Mouse (Mus musculus): ENCODE measurements around the gene Plpp4. TPM values are rescaled to one million over a fixed set of nuclear protein-coding genes. Genes with fewer than 3 reads are reported as not detected.

Gene Plpp4
- not detected for total RNA-seq (2018; cell fraction: chromatin; rRNA removed)
- total RNA-seq (2018; cell fraction: cytosol; rRNA removed), result not detected
- not detected for total RNA-seq (2018; cell fraction: nucleus; rRNA removed)
- polyA plus RNA-seq (2018), result not detected in 3 replicates

DNA sequence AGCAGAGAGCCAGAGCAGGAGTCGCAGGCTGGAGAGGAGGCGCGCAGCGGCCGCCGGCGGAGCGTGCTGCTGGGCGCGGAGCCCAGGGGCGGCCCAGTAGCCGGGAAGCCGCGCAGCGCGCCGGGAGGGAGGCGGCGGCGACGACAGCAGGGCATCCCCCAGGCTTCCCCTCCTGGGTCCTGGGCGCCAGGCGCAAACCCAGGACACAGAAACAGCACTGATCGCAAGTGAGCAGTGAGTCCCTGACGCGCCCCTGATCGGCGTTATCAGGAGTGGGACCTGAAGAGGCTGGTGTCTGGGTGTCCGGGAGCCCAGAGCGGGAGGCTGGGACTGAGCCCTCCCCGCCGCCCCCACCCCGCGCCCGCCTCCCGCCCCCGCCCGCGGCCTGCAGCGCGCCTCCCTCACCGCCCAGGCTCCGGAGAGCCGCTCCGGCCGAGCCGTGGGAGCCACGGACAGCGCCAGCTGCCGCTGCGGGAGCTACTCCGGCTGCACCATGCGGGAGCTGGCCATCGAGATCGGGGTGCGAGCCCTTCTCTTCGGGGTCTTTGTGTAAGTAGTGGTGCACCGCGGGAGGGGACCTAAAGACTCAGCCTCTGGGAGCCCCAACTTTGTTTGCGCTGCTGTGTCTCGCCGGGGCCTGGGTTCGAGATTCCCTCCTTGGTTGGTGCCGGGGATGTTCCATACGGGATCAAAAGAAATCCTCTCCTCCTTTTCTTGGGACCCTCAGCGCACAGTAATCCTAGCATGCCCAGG is at the start of gene Plpp4:
Gene Plpp4, plus strand, starts transcription at position 411 of the 753 bp plus-strand sequence.
- Histone ChIP-seq H3K27ac (no peak within 1 kb of the TSS), H3K4me3 (ENCODE audit: inconsistent target) (no peak within 1 kb of the TSS), H3K36me3 (ENCODE audit: inconsistent target) (no peaks in the 10 kb centered on the region), H3K79me2 (ENCODE audit: inconsistent target) (no peaks in the 10 kb centered on the region)
- 7% methylated on average over 46 of the region's 66 CpGs for WGBS (ENCODE audit: missing documents)

DNA sequence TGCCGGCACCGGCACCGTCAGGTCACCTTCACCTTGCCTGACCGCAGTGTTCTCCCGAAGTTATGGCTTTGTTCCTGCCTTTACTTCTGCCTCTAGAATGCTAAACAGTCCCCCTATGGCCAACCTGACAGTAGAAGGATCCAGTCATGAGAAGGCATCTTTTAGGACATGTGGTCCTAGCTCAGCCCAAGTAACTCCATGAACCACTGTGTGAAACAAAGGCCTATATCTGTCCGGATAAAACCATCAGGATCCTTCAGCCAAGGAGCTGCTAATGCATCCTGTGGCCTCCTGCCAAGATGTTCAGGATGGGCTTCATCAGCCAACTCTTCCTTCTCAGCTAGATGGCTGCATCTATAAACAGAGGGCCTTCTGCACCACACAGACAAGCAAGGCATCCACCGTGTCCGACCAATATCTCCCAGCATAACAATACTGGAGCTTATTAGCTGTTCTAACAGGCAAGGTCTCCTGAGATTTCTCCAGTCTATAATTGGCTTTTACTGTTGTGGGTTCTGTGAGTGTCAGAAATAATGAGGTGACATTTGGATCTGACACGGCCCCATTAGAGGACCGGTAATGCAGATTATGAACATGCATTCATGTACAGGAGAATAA is 40.8 kb upstream of the Plpp4 start:
- H3K79me2 ChIP-seq (ENCODE audit: inconsistent target), result no peaks in the 10 kb centered on the region
- H3K4me3 ChIP-seq (ENCODE audit: inconsistent target), result no peak overlapping the region
- 95% methylated on average over 10 of the region's 10 CpGs for WGBS (ENCODE audit: missing documents)
- no peaks in the 10 kb centered on the region for H3K36me3 ChIP-seq (ENCODE audit: inconsistent target)
- no peak overlapping the region for H3K27ac ChIP-seq

DNA sequence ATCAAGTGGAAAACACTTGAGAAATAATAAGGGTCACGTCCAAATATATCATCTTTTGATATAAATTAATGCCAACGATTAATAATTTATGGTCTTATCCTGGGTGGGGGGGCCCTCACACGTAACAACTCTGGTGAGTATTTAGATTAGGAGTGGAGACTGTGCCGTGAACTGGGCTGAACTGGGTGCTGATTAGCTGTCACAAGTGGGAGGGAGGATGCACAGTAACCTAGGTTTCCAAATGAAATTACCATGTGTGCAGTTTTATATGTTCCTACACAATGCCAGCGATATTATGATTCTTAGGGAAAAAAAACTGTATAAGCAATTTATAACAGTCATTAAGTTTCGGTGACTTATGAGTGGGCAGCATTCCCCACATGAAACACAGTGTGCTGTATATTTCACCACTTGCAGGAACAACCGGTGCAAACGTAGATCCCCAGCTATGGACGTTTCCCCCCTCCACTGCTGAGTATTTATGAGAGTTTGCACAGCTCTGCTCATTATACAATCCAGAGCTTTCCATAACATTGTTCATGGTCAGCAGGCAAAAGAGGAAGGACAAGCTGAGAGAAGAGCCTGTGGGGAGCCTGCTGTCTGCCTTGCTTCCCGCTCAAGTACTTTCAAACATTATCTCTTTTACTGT is 40.2 kb upstream of the Plpp4 start:
- no peaks in the 10 kb centered on the region for H3K36me3 ChIP-seq (ENCODE audit: inconsistent target)
- 87% methylated on average over 10 of the region's 10 CpGs for WGBS (ENCODE audit: missing documents)
- no peak overlapping the region for H3K27ac ChIP-seq
- H3K79me2 ChIP-seq (ENCODE audit: inconsistent target), result no peaks in the 10 kb centered on the region
- no peak overlapping the region for H3K4me3 ChIP-seq (ENCODE audit: inconsistent target)

DNA sequence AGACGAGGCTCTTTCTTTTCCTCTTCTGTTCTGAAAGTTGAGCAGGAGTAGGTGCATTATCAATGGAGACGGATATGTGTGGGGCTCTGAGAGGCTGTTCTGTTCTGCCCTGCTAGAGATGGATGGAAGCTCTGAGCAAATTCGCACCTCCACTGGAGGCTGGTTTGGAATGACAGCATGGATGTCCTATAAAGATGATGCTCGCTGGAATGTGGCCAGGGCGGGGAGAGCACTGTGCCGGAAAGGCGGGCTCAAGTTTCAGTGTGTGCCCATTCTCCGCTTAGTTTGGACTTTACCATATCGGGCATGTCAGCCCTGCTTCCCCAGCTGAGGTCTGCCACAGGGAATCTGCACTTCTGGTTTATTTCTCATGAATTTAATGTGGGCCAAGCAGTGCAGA is 35.9 kb upstream of the Plpp4 start:
- Histone ChIP-seq H3K4me3 (ENCODE audit: inconsistent target) (no peak overlapping the region), H3K36me3 (ENCODE audit: inconsistent target) (no peaks in the 10 kb centered on the region), H3K79me2 (ENCODE audit: inconsistent target) (no peaks in the 10 kb centered on the region), H3K27ac (no peak overlapping the region)
- 81% methylated on average over 9 of the region's 9 CpGs for WGBS (ENCODE audit: missing documents)

DNA sequence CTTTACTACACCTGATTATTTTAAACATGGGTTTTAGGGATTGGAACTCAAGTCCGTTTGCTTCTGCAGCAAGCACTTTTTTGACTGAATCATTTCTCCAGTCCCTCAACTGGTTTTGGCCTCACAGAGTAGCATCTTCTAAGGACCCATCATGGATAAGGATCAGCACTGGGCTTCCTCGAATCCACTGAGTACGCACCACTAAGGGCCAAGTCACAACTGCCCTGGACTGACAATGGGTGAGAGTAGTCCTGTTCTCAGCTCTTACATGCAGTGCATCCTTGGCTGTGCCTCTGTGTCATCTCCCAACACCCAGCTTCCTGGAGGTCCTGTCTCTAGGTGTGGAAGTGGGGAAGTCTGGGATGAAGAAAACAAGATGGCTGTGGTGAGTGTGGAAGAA is 35.2 kb upstream of the Plpp4 start:
- no peak overlapping the region for H3K4me3 ChIP-seq (ENCODE audit: inconsistent target)
- no peaks in the 10 kb centered on the region for H3K79me2 ChIP-seq (ENCODE audit: inconsistent target)
- WGBS (ENCODE audit: missing documents), result 86% methylated on average over 3 of the region's 3 CpGs
- no peak overlapping the region for H3K27ac ChIP-seq
- no peaks in the 10 kb centered on the region for H3K36me3 ChIP-seq (ENCODE audit: inconsistent target)

DNA sequence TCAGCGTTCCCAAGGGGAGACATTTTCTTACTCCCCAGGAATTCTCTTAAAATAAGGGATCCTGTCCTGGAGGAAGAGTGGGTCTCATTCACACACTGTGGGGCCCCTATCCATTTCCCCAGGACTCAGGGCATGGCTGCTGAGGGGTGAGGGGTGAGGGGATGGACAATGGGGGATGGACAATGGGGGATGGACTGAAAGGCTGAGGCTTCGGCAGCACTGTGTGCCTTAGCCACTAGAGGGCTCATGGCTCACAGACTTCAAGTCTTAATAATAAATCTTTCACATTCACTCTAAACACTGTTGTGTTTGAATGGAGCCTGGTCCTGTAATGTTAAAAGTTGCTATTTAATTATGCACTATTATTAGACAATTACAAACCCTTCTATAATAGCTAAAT is 21.4 kb upstream of the Plpp4 start:
- Histone ChIP-seq H3K79me2 (ENCODE audit: inconsistent target) (no peaks in the 10 kb centered on the region), H3K27ac (no peak overlapping the region), H3K4me3 (ENCODE audit: inconsistent target) (no peak overlapping the region), H3K36me3 (ENCODE audit: inconsistent target) (no peaks in the 10 kb centered on the region)
- 43% methylated on average over 2 of the region's 2 CpGs for WGBS (ENCODE audit: missing documents)

DNA sequence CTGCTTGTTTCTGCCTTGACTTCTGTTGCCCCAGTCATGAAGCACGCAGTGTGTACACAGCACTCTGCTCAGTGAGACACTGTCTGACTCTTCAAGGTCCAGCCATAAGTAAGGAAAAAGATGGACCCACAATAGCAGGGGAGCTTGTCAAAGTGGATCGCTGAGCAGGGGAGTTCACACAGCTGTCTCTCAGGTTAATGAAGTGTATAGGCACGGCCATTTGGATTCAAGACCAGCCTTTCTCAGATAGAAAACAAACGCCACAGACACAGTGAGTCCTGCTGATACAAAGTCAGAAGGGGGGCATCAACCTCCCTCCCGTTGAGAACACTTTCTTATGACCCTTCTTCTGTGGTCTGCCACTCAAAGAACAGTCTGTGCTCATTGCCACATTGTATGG is 20.8 kb upstream of the Plpp4 start:
- H3K4me3 ChIP-seq (ENCODE audit: inconsistent target), result no peak overlapping the region

DNA sequence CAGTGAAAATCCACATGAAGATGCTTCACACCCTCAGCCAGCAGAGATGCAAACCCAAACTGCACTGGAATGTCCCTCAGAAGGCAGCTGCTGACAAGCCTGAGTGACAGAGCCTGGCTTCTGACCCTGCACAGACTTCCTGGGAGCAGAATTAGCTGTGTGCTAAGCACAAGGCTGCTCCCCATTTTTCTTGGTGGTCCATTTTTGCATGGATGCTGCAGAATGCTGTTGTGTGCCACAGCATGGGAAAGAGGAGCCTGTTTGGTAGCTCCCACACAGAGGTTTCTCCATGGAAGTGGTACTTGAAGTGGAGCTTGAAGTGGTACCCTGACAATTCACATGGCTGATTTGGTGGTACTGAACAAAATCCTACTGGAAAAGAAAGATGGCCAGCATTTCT is 5.8 kb upstream of the Plpp4 start:
- Histone ChIP-seq H3K27ac (no peak overlapping the region), H3K4me3 (ENCODE audit: inconsistent target) (no peak overlapping the region), H3K79me2 (ENCODE audit: inconsistent target) (no peaks in the 10 kb centered on the region), H3K36me3 (ENCODE audit: inconsistent target) (no peaks in the 10 kb centered on the region)

More for the DNA sequence above, 20.8 kb upstream of the Plpp4 start:
- H3K27ac ChIP-seq, result no peak overlapping the region
- H3K36me3 ChIP-seq (ENCODE audit: inconsistent target), result no peaks in the 10 kb centered on the region
- WGBS (ENCODE audit: missing documents), result 78% methylated on average over 5 of the region's 5 CpGs
- H3K79me2 ChIP-seq (ENCODE audit: inconsistent target), result no peaks in the 10 kb centered on the region

DNA sequence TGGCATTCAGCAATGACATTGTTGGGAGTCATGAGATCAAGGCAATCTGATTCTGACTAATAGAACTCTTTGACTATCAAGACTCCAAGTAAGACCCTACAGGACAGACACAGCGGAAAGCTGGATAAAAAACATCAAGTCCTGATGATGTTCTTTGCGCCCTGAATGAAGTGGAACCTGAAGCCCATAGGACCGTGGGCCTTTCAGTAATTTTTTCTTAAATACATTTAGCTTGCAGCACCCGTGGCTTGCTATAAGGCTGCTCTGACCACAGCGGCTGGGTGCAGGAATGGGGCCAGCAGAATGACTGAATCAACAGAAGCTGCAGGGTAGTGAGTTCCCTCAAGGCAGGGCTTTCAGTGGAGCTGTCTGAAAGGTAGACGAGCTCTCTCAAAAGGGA is 3.4 kb upstream of the Plpp4 start:
- H3K36me3 ChIP-seq (ENCODE audit: inconsistent target), result no peaks in the 10 kb centered on the region
- H3K27ac ChIP-seq, result no peak overlapping the region
- 85% methylated on average over 6 of the region's 6 CpGs for WGBS (ENCODE audit: missing documents)
- no peaks in the 10 kb centered on the region for H3K79me2 ChIP-seq (ENCODE audit: inconsistent target)
- H3K4me3 ChIP-seq (ENCODE audit: inconsistent target), result no peak overlapping the region

DNA sequence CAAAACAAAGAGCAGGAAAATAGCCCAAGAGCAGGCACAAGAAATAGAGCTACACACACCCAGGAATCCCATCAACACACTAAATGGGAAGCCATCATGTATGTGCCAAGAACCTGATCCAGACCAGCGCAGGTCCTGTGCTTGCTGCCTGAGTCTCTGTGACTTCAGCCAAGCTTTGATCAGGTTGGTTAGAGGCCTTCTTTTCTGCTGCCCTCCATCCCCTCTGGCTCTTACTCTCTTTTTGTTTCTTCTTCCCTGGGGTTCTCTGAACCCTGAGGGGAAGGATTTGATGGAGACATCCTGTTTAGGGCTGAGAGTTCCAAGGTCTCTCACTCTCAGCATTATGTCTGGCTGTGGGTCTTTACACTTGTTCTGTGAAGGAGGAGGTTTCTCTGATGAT is 2.7 kb upstream of the Plpp4 start:
- no peak overlapping the region for H3K27ac ChIP-seq

DNA sequence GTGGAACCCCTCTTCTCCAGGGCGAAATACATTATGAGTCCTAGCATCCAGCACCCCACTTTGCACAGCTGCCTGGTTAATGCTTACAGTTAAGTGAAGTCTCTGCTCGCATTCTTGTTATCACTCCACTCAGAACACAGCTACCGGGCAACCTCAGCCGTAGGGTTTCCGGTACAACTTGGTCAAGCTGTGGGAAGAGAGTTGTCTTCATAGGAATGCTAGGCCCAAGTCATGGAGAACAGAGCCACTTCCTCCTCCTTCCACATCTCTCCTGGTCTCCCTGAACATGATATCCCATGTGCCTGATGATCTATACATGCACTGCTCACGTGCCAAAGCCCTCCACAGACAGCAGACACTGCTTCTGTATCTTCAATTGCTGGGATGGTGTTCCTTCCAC is 1.4 kb upstream of the Plpp4 start:
- 90% methylated on average over 6 of the region's 6 CpGs for WGBS (ENCODE audit: missing documents)

More for the DNA sequence above, 2.7 kb upstream of the Plpp4 start:
- Histone ChIP-seq H3K4me3 (ENCODE audit: inconsistent target) (no peak overlapping the region), H3K79me2 (ENCODE audit: inconsistent target) (no peaks in the 10 kb centered on the region), H3K36me3 (ENCODE audit: inconsistent target) (no peaks in the 10 kb centered on the region)
- 83% methylated on average over 1 of the region's 1 CpGs for WGBS (ENCODE audit: missing documents)

DNA sequence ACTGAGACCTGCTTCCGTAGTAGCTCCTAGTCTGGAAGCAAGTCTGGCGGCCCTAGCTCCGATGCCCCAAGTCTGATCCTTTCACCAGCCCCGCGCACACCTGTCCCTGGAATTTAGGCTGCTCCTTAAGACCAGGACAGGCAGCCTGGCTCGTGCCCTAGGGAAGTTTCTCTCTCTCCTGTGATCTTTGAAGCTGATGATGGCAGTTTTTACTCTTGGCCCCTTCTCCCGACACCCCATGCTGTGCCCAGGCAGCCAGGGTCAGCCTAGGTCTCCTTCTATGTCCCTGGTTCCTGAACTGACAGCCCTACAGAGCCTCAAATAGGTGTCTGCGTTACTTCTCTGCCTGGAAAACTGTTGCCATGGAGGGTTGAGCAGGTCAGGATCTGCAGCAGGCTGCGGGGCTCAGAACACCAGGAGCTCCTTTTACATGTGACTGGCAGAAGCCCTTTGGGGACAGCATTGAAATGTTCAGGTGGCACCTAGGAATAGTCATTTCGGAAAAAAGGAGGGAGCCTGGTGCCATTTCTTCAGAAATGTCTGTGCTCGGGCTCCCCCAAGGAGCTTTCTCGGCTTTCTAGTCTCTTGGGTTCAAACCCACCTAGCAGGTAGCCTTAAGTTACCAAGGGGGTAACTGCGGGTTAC is 665 bp downstream of the Plpp4 start:
- Histone ChIP-seq H3K36me3 (ENCODE audit: inconsistent target) (no peaks in the 10 kb centered on the region), H3K4me3 (ENCODE audit: inconsistent target) (no peak overlapping the region), H3K79me2 (ENCODE audit: inconsistent target) (no peaks in the 10 kb centered on the region), H3K27ac (no peak overlapping the region)
- 16% methylated on average over 13 of the region's 13 CpGs for WGBS (ENCODE audit: missing documents)

More for the DNA sequence above, 1.4 kb upstream of the Plpp4 start:
- Histone ChIP-seq H3K36me3 (ENCODE audit: inconsistent target) (no peaks in the 10 kb centered on the region), H3K79me2 (ENCODE audit: inconsistent target) (no peaks in the 10 kb centered on the region), H3K27ac (no peak overlapping the region), H3K4me3 (ENCODE audit: inconsistent target) (no peak overlapping the region)

DNA sequence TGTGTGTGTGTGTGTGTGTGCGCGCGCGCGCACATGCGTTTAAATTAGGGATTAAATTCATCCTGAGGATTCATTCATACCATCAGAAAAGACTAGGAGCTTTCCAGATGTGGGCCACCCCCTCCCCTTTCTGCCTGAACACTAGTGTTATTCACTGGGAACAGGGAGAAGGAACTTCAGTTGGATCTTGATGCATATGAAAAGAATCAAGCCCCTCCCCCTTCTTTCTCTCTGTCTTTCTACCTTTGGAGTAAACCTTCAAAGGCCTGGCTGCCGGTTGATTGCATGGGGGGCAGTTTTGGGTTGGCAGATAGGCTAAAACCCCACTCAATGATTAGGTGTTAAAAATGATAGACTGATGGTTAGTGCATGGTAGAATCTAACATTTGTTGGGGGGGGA is 1.5 kb downstream of the Plpp4 start:
- H3K27ac ChIP-seq, result no peak overlapping the region
- no peaks in the 10 kb centered on the region for H3K36me3 ChIP-seq (ENCODE audit: inconsistent target)
- H3K79me2 ChIP-seq (ENCODE audit: inconsistent target), result no peaks in the 10 kb centered on the region
- 45% methylated on average over 2 of the region's 7 CpGs for WGBS (ENCODE audit: missing documents)
- H3K4me3 ChIP-seq (ENCODE audit: inconsistent target), result no peak overlapping the region

DNA sequence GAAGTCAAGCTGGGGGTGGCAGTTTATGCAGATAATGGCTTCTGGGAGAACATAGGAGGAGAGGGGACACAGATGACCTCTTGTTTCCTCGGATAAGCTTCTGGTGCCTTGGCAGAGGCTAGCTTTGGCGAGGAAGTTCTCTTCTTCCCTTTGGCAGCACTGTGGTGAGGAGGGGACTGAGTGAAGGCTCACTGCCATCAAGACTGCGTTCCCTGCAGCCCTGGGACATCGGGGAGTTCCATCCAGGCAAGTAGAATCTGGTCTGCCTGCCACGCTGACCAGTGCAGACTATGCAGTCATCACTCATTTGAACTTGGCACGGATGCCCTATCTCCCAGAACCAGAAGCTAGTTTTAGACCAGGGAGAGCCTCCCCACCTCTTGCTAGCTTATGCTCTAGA is 2.4 kb downstream of the Plpp4 start:
- no peak overlapping the region for H3K4me3 ChIP-seq (ENCODE audit: inconsistent target)
- H3K27ac ChIP-seq, result no peak overlapping the region
- H3K79me2 ChIP-seq (ENCODE audit: inconsistent target), result no peaks in the 10 kb centered on the region
- H3K36me3 ChIP-seq (ENCODE audit: inconsistent target), result no peaks in the 10 kb centered on the region
- WGBS (ENCODE audit: missing documents), result 71% methylated on average over 6 of the region's 6 CpGs

DNA sequence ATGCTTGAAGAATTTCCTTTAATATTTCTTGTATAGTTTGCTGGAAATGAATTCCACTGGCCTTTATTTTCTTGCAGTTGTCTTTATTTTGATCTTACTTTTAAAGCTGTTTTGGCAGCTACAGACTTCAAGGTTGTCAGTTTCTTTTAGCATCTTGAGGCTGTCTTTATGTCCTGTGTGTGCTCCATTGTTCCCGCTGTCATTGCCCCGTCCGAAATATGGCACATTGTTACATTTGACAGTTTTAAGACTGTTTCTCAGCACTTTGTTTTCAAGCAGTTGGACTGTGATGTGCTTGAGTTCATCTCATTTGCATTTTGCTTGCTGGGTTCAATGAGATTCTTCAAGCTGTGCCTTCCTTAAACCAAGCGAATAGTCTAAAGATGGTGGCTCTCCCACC is 17.0 kb downstream of the Plpp4 start:
- no peaks in the 10 kb centered on the region for H3K36me3 ChIP-seq (ENCODE audit: inconsistent target)

More for the DNA sequence above, 17.0 kb downstream of the Plpp4 start:
- Histone ChIP-seq H3K79me2 (ENCODE audit: inconsistent target) (no peaks in the 10 kb centered on the region), H3K27ac (no peak overlapping the region), H3K4me3 (ENCODE audit: inconsistent target) (no peak overlapping the region)
- 91% methylated on average over 4 of the region's 4 CpGs for WGBS (ENCODE audit: missing documents)

Data from macrophage (primary cell).